23 mouse cellular contexts compared by ENCODE assay signal in the genomic region with DNA sequence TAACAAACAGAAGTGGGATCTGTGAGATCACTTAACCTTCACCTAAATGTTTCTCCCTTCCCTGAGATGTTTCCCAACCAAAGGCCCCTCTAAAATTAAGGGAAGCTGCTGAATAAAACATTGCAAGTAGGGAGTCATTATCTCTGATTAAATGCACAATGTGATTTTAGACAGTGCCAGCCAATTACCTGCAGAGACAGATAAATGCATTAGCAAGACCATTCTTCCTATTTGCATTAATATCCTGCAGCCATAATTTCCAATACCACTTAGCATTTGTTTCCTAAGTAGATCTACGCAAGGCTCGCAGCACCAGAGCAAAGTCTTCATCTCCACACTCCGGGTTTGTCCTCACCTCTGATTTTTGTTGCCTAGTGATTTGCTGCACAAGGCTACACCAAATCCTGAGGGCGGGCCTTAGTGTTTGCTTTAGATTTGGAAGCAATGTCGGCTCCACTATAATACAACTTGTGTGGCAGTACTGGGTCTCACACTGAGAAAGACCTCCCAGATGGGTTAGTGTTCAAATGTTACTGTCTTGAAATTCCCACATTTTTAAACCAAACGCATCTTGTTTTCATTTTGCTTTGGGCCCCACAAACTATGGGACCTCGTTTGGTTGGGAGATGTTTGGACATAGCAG. TPM values are rescaled to one million over a fixed set of nuclear protein-coding genes. Genes with fewer than 3 reads are reported as not detected.
DNase-seq lines count a peak whose midpoint lies in the region; ATAC-seq lines count a peak whose summit lies in the region.
"Had no signal": no experiment of that assay in that cellular context is flagged by ENCODE, and none has a peak within 500 bp of the region (broad histone marks: within the 10 kb centered on the region; RNA-seq: fewer than 3 reads in every experiment).

No protein-coding gene starts in this region.

- ATAC-seq in hindbrain, embryonic 13.5 days (ENCODE audit: low FRiP score), result no peak
- ATAC-seq in midbrain, embryonic 14.5 days (ENCODE audit: low FRiP score, low TSS enrichment), result no peak
- no peak for ATAC-seq in midbrain, embryonic 15.5 days (replicated peaks)
- ATAC-seq in embryonic facial prominence, embryonic 14.5 days (ENCODE audit: low read depth), result peak; percentile 68
- ATAC-seq: lung, postnatal 0 days had no signal

- H3K4me1 ChIP-seq in hindbrain, embryonic 13.5 days (replicated peaks), result peaks cover 3% of the 10 kb centered on the region
- H3K4me1 ChIP-seq in hindbrain, embryonic 10.5 days (replicated peaks), result no peaks in the 10 kb centered on the region
- no peaks in the 10 kb centered on the region for H3K4me1 ChIP-seq in midbrain, embryonic 14.5 days (ENCODE audit: control insufficient read depth, insufficient read depth, low read length)
- peaks cover 5% of the 10 kb centered on the region; the same call in 1 of the 2 replicates for H3K4me1 ChIP-seq in midbrain, embryonic 15.5 days
- H3K4me1 ChIP-seq in embryonic facial prominence, embryonic 14.5 days (ENCODE audit: control insufficient read depth, insufficient read depth, low read length), result peaks cover 12% of the 10 kb centered on the region

- peak overlapping the region; percentile 41; the same call in 1 of the 2 replicates for H3K27ac ChIP-seq in hindbrain, embryonic 13.5 days
- H3K27ac ChIP-seq in hindbrain, embryonic 10.5 days, result no peak overlapping the region
- no peak overlapping the region for H3K27ac ChIP-seq in midbrain, embryonic 14.5 days (replicated peaks; ENCODE audit: low read depth, low read length)
- H3K27ac ChIP-seq in midbrain, embryonic 15.5 days, result no peak overlapping the region
- H3K27ac ChIP-seq in embryonic facial prominence, embryonic 14.5 days (replicated peaks; ENCODE audit: low read depth, low read length), result peak overlapping the region; percentile 85

- H3K36me3 ChIP-seq in hindbrain, embryonic 13.5 days, result no peaks in the 10 kb centered on the region
- no peaks in the 10 kb centered on the region for H3K36me3 ChIP-seq in hindbrain, embryonic 10.5 days
- H3K36me3 ChIP-seq in midbrain, embryonic 14.5 days (ENCODE audit: control insufficient read depth, insufficient read depth, low read length), result no peaks in the 10 kb centered on the region
- no peaks in the 10 kb centered on the region for H3K36me3 ChIP-seq in midbrain, embryonic 15.5 days (replicated peaks)
- H3K36me3 ChIP-seq in embryonic facial prominence, embryonic 14.5 days (ENCODE audit: control insufficient read depth, insufficient read depth, low read length), result no peaks in the 10 kb centered on the region
- H3K36me3 ChIP-seq: heart, embryonic 13.5 days had no signal

- no peaks in the 10 kb centered on the region for H3K9me3 ChIP-seq in hindbrain, embryonic 13.5 days
- no peaks in the 10 kb centered on the region for H3K9me3 ChIP-seq in hindbrain, embryonic 10.5 days
- no peaks in the 10 kb centered on the region for H3K9me3 ChIP-seq in midbrain, embryonic 14.5 days (ENCODE audit: control insufficient read depth, low read length)
- no peaks in the 10 kb centered on the region for H3K9me3 ChIP-seq in midbrain, embryonic 15.5 days
- H3K9me3 ChIP-seq in embryonic facial prominence, embryonic 14.5 days (ENCODE audit: control insufficient read depth, low read length), result no peaks in the 10 kb centered on the region

- H3K4me3 ChIP-seq in hindbrain, embryonic 13.5 days, result no peak overlapping the region
- H3K4me3 ChIP-seq in hindbrain, embryonic 10.5 days, result no peak overlapping the region
- H3K4me3 ChIP-seq in midbrain, embryonic 14.5 days (replicated peaks; ENCODE audit: low read depth, low read length), result no peak overlapping the region
- no peak overlapping the region for H3K4me3 ChIP-seq in midbrain, embryonic 15.5 days
- no peak overlapping the region for H3K4me3 ChIP-seq in embryonic facial prominence, embryonic 14.5 days (ENCODE audit: low read depth, low read length)
- H3K4me3 ChIP-seq: heart, embryonic 13.5 days had no signal

- 73% methylated on average over 7 of the region's 7 CpGs for WGBS in hindbrain, embryonic 13.5 days
- 73% methylated on average over 7 of the region's 7 CpGs for WGBS in hindbrain, embryonic 10.5 days
- WGBS in midbrain, embryonic 14.5 days, result 69% methylated on average over 7 of the region's 7 CpGs
- 68% methylated on average over 7 of the region's 7 CpGs for WGBS in midbrain, embryonic 15.5 days
- WGBS in embryonic facial prominence, embryonic 14.5 days, result 40% methylated on average over 7 of the region's 7 CpGs

- H3K27me3 ChIP-seq in hindbrain, embryonic 13.5 days, result no peaks in the 10 kb centered on the region
- H3K27me3 ChIP-seq in hindbrain, embryonic 10.5 days (ENCODE audit: insufficient read depth, poor library complexity, severe bottlenecking), result no peaks in the 10 kb centered on the region
- no peaks in the 10 kb centered on the region for H3K27me3 ChIP-seq in midbrain, embryonic 14.5 days (ENCODE audit: control insufficient read depth, insufficient read depth, low read length)
- H3K27me3 ChIP-seq in midbrain, embryonic 15.5 days (replicated peaks), result no peaks in the 10 kb centered on the region
- no peaks in the 10 kb centered on the region for H3K27me3 ChIP-seq in embryonic facial prominence, embryonic 14.5 days (replicated peaks; ENCODE audit: control insufficient read depth, insufficient read depth, low read length)
- H3K27me3 ChIP-seq: heart, embryonic 13.5 days had no signal

- H3K9ac ChIP-seq in hindbrain, embryonic 13.5 days, result no peak overlapping the region
- H3K9ac ChIP-seq in midbrain, embryonic 14.5 days (replicated peaks; ENCODE audit: low read length), result no peak overlapping the region
- H3K9ac ChIP-seq in midbrain, embryonic 15.5 days, result no peak overlapping the region
- H3K9ac ChIP-seq in embryonic facial prominence, embryonic 14.5 days (ENCODE audit: low read depth, low read length), result no peak overlapping the region
- H3K9ac ChIP-seq: heart, embryonic 13.5 days had no signal

- DNase-seq in hindbrain, embryonic 10.5 days (ENCODE audit: low spot score), result no peak
- peak; percentile 41 for DNase-seq in midbrain, embryonic 14.5 days
- peak; percentile 77 for DNase-seq in embryonic facial prominence, embryonic 14.5 days (ENCODE audit: low spot score)
- DNase-seq in retina, postnatal 1 day, result no peak
- no peak for DNase-seq in gastrocnemius, adult 8-10 months (ENCODE audit: low spot score in 2 of 2)
- DNase-seq: adrenal gland, postnatal 36 days; cerebellum, adult 18-20 months; cerebellum, postnatal 36 days; gastrocnemius, postnatal 10 days; heart, adult 11 months; heart, postnatal 36 days; kidney, adult 11 months; kidney, postnatal 4 days; liver had no signal

- no peak overlapping the region for H3K4me2 ChIP-seq in hindbrain, embryonic 13.5 days
- H3K4me2 ChIP-seq in midbrain, embryonic 14.5 days (ENCODE audit: low read length), result no peak overlapping the region
- H3K4me2 ChIP-seq in midbrain, embryonic 15.5 days, result no peak overlapping the region
- peak overlapping the region; percentile 32 for H3K4me2 ChIP-seq in embryonic facial prominence, embryonic 14.5 days (ENCODE audit: low read depth, low read length)
- H3K4me2 ChIP-seq: heart, embryonic 13.5 days had no signal

RNA-seq across cellular contexts. Expression of a gene that starts 46.9 kb away (rescaled TPM):
- not detected in 2 replicates for polyA plus RNA-seq in hindbrain, embryonic 13.5 days (2015; fragmentation: Nextera tagmentation; extraction: Ambion mirVana)
- not detected in 2 replicates for polyA plus RNA-seq in hindbrain, embryonic 10.5 days (2016; fragmentation: Nextera tagmentation; extraction: Ambion mirVana)
- not detected in 2 replicates for polyA plus RNA-seq in midbrain, embryonic 14.5 days (2014; fragmentation: Nextera tagmentation; extraction: Ambion mirVana)
- 0.04 TPM in 2 replicates for polyA plus RNA-seq in midbrain, embryonic 15.5 days (2015; fragmentation: Nextera tagmentation; extraction: Ambion mirVana)
- polyA plus RNA-seq in embryonic facial prominence, embryonic 14.5 days (2014; fragmentation: Nextera tagmentation; extraction: Ambion mirVana), result not detected in 2 replicates
- not detected for total RNA-seq in gastrocnemius, adult 8-10 months (2022)
- total RNA-seq: adrenal gland, postnatal 36 days; gastrocnemius, postnatal 10 days; heart, postnatal 36 days; megakaryocyte progenitor cell, adult 5-6 weeks had no signal
- polyA plus RNA-seq: C2C12; heart, embryonic 13.5 days; liver, embryonic 16.5 days; lung, postnatal 0 days; neural tube, embryonic 11.5 days; small intestine, adult 2 months had no signal

Comparison
In these comparisons a context has a peak if more than half of its experiments do, and no peak if none do; other contexts are left out.
1. H3K27ac ChIP-seq: peak in hindbrain, embryonic 13.5 days (single experiment) and embryonic facial prominence, embryonic 14.5 days (single experiment); none in hindbrain, embryonic 10.5 days (single experiment), midbrain, embryonic 14.5 days (single experiment) and midbrain, embryonic 15.5 days (single experiment).
2. DNase-seq: peak in midbrain, embryonic 14.5 days (single experiment) and embryonic facial prominence, embryonic 14.5 days (single experiment); none in hindbrain, embryonic 10.5 days (single experiment), retina, postnatal 1 day (single experiment) and gastrocnemius, adult 8-10 months (0 of 2).